ENCODE assay signal across 34 mouse cellular contexts in genomic region chr14:45506165-45506564, GRCm38 (mm10). TPM values are rescaled to one million over a fixed set of nuclear protein-coding genes. Genes with fewer than 3 reads are reported as not detected.
A peak's percentile ranks its signal among the peaks of the same experiment; 100 is the strongest.
DNase-seq lines count a peak whose midpoint lies in the region; ATAC-seq and TF ChIP-seq lines count a peak whose summit lies in the region.
"Had no signal": no experiment of that assay in that cellular context is flagged by ENCODE, and none has a peak within 500 bp of the region (broad histone marks: within the 10 kb centered on the region; RNA-seq: fewer than 3 reads in every experiment).

No protein-coding gene starts in this region.

- H3K4me1 ChIP-seq in embryonic facial prominence, embryonic 14.5 days (ENCODE audit: control insufficient read depth, insufficient read depth, low read length) = peaks cover 25% of the 10 kb centered on the region
- H3K4me1 ChIP-seq in embryonic facial prominence, embryonic 10.5 days = peaks cover 41% of the 10 kb centered on the region
- peaks cover 52% of the 10 kb centered on the region for H3K4me1 ChIP-seq in heart, embryonic 16.5 days (ENCODE audit: control insufficient read depth, insufficient read depth, low read length)
- H3K4me1 ChIP-seq in kidney, postnatal 0 days (replicated peaks; ENCODE audit: insufficient read depth, low read length) = peaks cover 45% of the 10 kb centered on the region
- H3K4me1 ChIP-seq in kidney, embryonic 14.5 days (ENCODE audit: control insufficient read depth, insufficient read depth, low read length) = peaks cover 16% of the 10 kb centered on the region
- peaks cover 71% of the 10 kb centered on the region for H3K4me1 ChIP-seq in E14TG2a.4 (replicated peaks; ENCODE audit: low read depth, low read length)

- TF ChIP-seq CTCF in kidney, postnatal 0 days (IDR thresholded peaks at IDR 0.05; ENCODE audit: low read depth) = no peak
- no peak for TF ChIP-seq CTCF in E14TG2a.4 (conservative IDR thresholded peaks at IDR 0.05; ENCODE audit: low read length)

- WGBS in embryonic facial prominence, embryonic 14.5 days = 84% methylated on average over 4 of the region's 4 CpGs
- WGBS in embryonic facial prominence, embryonic 10.5 days = 93% methylated on average over 4 of the region's 4 CpGs
- 87% methylated on average over 4 of the region's 4 CpGs for WGBS in heart, embryonic 16.5 days
- WGBS in kidney, postnatal 0 days = 78% methylated on average over 4 of the region's 4 CpGs
- WGBS in kidney, embryonic 14.5 days = 90% methylated on average over 4 of the region's 4 CpGs

- 0 out of 2 replicates have a peak, but pooled peaks cover 6% of the 10 kb centered on the region for H3K9me3 ChIP-seq in embryonic facial prominence, embryonic 14.5 days (ENCODE audit: control insufficient read depth, low read length)
- H3K9me3 ChIP-seq in embryonic facial prominence, embryonic 10.5 days = 0 out of 2 replicates have a peak, but pooled peaks cover 2% of the 10 kb centered on the region
- no peaks in the 10 kb centered on the region for H3K9me3 ChIP-seq in heart, embryonic 16.5 days (replicated peaks; ENCODE audit: control insufficient read depth, low read length)
- no peaks in the 10 kb centered on the region for H3K9me3 ChIP-seq in kidney, postnatal 0 days (replicated peaks; ENCODE audit: low read length)
- H3K9me3 ChIP-seq in kidney, embryonic 14.5 days (ENCODE audit: control insufficient read depth, low read length) = no peaks in the 10 kb centered on the region
- H3K9me3 ChIP-seq in E14TG2a.4 (ENCODE audit: low read length) = no peaks in the 10 kb centered on the region
- H3K9me3 ChIP-seq: embryonic facial prominence, embryonic 15.5 days; forebrain, embryonic 12.5 days; heart, embryonic 12.5 days; hindbrain, embryonic 10.5 days; hindbrain, embryonic 15.5 days; limb, embryonic 13.5 days had no signal

- no peak overlapping the region; the same call in 1 of the 2 replicates for H3K27ac ChIP-seq in embryonic facial prominence, embryonic 14.5 days (replicated peaks; ENCODE audit: low read depth, low read length)
- H3K27ac ChIP-seq in embryonic facial prominence, embryonic 10.5 days (replicated peaks) = no peak overlapping the region
- H3K27ac ChIP-seq in heart, embryonic 16.5 days (ENCODE audit: low read length) = peak overlapping the region; percentile 66
- H3K27ac ChIP-seq in kidney, postnatal 0 days = peak overlapping the region; percentile 36; the same call in 1 of the 2 replicates
- H3K27ac ChIP-seq in kidney, embryonic 14.5 days (ENCODE audit: low read depth, low read length) = no peak overlapping the region
- H3K27ac ChIP-seq: liver, embryonic 14.5 days had no signal

- no peak for ATAC-seq in embryonic facial prominence, embryonic 14.5 days (ENCODE audit: low read depth)
- ATAC-seq in heart, embryonic 16.5 days (replicated peaks; ENCODE audit: extremely low read depth, insufficient read depth, low FRiP score) = no peak
- no peak for ATAC-seq in kidney, postnatal 0 days (replicated peaks; ENCODE audit: low FRiP score, low read depth)
- ATAC-seq in kidney, embryonic 14.5 days (ENCODE audit: low FRiP score, low TSS enrichment) = no peak
- ATAC-seq: forebrain, postnatal 0 days; inflammation-experienced regulatory T-cells, adult 6 months; Patski had no signal

- peak; percentile 43 for DNase-seq in embryonic facial prominence, embryonic 14.5 days (ENCODE audit: low spot score)
- no peak for DNase-seq in embryonic facial prominence, embryonic 10.5 days (ENCODE audit: low spot score)
- no peak for DNase-seq in heart, postnatal 36 days
- DNase-seq in kidney, postnatal 0 days (ENCODE audit: low spot score) = no peak
- DNase-seq in ovary, postnatal 10 days (ENCODE audit: low spot score) = no peak
- DNase-seq: adrenal gland, postnatal 10 days; cerebellum, adult 11 months; cerebellum, adult 9-10 months; forebrain, postnatal 0 days; gastrocnemius, postnatal 10 days; kidney, postnatal 4 days; layer of hippocampus, adult 9-11 months; lung, adult 2 months; midbrain, embryonic 14.5 days; right cerebral cortex, postnatal 4 days; thymus, adult 18-20 months; thymus, postnatal 25 days had no signal

- H3K4me2 ChIP-seq in embryonic facial prominence, embryonic 14.5 days (ENCODE audit: low read depth, low read length) = no peak overlapping the region
- no peak overlapping the region for H3K4me2 ChIP-seq in heart, embryonic 16.5 days (ENCODE audit: low read depth, low read length)
- no peak overlapping the region for H3K4me2 ChIP-seq in kidney, postnatal 0 days (ENCODE audit: low read length)
- no peak overlapping the region for H3K4me2 ChIP-seq in kidney, embryonic 14.5 days (replicated peaks; ENCODE audit: low read depth, low read length)
- H3K4me2 ChIP-seq: embryonic facial prominence, embryonic 15.5 days; forebrain, embryonic 12.5 days; heart, embryonic 12.5 days; hindbrain, embryonic 15.5 days; limb, embryonic 13.5 days had no signal

- intact Hi-C loops in heart, postnatal 36 days (cut with DNase I) = no loop called here

- H3K27me3 ChIP-seq in embryonic facial prominence, embryonic 14.5 days (replicated peaks; ENCODE audit: control insufficient read depth, insufficient read depth, low read length) = no peaks in the 10 kb centered on the region
- no peaks in the 10 kb centered on the region for H3K27me3 ChIP-seq in embryonic facial prominence, embryonic 10.5 days (replicated peaks; ENCODE audit: low read depth, poor library complexity, severe bottlenecking)
- no peaks in the 10 kb centered on the region for H3K27me3 ChIP-seq in heart, embryonic 16.5 days (ENCODE audit: control insufficient read depth, insufficient read depth, low read length)
- no peaks in the 10 kb centered on the region for H3K27me3 ChIP-seq in kidney, postnatal 0 days (ENCODE audit: insufficient read depth, low read length)
- no peaks in the 10 kb centered on the region for H3K27me3 ChIP-seq in kidney, embryonic 14.5 days (ENCODE audit: control insufficient read depth, insufficient read depth, low read length)
- H3K27me3 ChIP-seq in E14TG2a.4 (ENCODE audit: insufficient read depth, low read length) = no peaks in the 10 kb centered on the region
- H3K27me3 ChIP-seq: CH12.LX; embryonic facial prominence, embryonic 15.5 days; forebrain, embryonic 12.5 days; heart, embryonic 12.5 days; hindbrain, embryonic 15.5 days; limb, embryonic 13.5 days; Patski had no signal

- H3K9ac ChIP-seq in embryonic facial prominence, embryonic 14.5 days (ENCODE audit: low read depth, low read length) = no peak overlapping the region
- H3K9ac ChIP-seq in heart, embryonic 16.5 days (ENCODE audit: low read length) = no peak overlapping the region
- no peak overlapping the region for H3K9ac ChIP-seq in kidney, postnatal 0 days (ENCODE audit: low read depth, low read length)
- H3K9ac ChIP-seq in kidney, embryonic 14.5 days (ENCODE audit: low read depth, low read length) = no peak overlapping the region
- H3K9ac ChIP-seq: embryonic facial prominence, embryonic 15.5 days; forebrain, embryonic 12.5 days; forebrain, postnatal 0 days; heart, embryonic 12.5 days; hindbrain, embryonic 15.5 days; limb, embryonic 13.5 days; liver, embryonic 14.5 days had no signal

- peaks cover 13% of the 10 kb centered on the region for H3K36me3 ChIP-seq in embryonic facial prominence, embryonic 14.5 days (ENCODE audit: control insufficient read depth, insufficient read depth, low read length)
- H3K36me3 ChIP-seq in embryonic facial prominence, embryonic 10.5 days (replicated peaks) = peaks cover 52% of the 10 kb centered on the region
- H3K36me3 ChIP-seq in heart, embryonic 16.5 days (ENCODE audit: control insufficient read depth, insufficient read depth) = peaks cover 12% of the 10 kb centered on the region; the same call in 1 of the 2 replicates
- peaks cover 13% of the 10 kb centered on the region for H3K36me3 ChIP-seq in kidney, postnatal 0 days (ENCODE audit: insufficient read depth, low read length)
- peaks cover 13% of the 10 kb centered on the region for H3K36me3 ChIP-seq in kidney, embryonic 14.5 days (ENCODE audit: control insufficient read depth, insufficient read depth, low read length)
- H3K36me3 ChIP-seq in E14TG2a.4 (ENCODE audit: insufficient read depth, low read length) = peaks cover 46% of the 10 kb centered on the region
- H3K36me3 ChIP-seq: hindbrain, embryonic 15.5 days had no signal

- no peak overlapping the region for H3K4me3 ChIP-seq in embryonic facial prominence, embryonic 14.5 days (ENCODE audit: low read depth, low read length)
- H3K4me3 ChIP-seq in embryonic facial prominence, embryonic 10.5 days = no peak overlapping the region
- no peak overlapping the region for H3K4me3 ChIP-seq in heart, embryonic 16.5 days (ENCODE audit: low read length)
- no peak overlapping the region for H3K4me3 ChIP-seq in kidney, postnatal 0 days (replicated peaks; ENCODE audit: low read depth, low read length)
- H3K4me3 ChIP-seq in kidney, embryonic 14.5 days (ENCODE audit: low read length) = no peak overlapping the region
- peak overlapping the region; percentile 37; the same call in 1 of the 2 replicates for H3K4me3 ChIP-seq in E14TG2a.4 (replicated peaks; ENCODE audit: low read length)
- H3K4me3 ChIP-seq: embryonic facial prominence, embryonic 15.5 days; forebrain, embryonic 12.5 days; heart, embryonic 12.5 days; hindbrain, embryonic 10.5 days; hindbrain, embryonic 15.5 days; limb, embryonic 13.5 days had no signal

RNA-seq across cellular contexts. Expression of gene Fermt2, which starts 23.8 kb away (rescaled TPM):
- 132 and 153 TPM in 2 replicates for polyA plus RNA-seq in embryonic facial prominence, embryonic 14.5 days (2014; fragmentation: Nextera tagmentation; extraction: Ambion mirVana)
- 83.7 and 99.7 TPM in 2 replicates for polyA plus RNA-seq in embryonic facial prominence, embryonic 10.5 days (2016; fragmentation: Nextera tagmentation; extraction: Ambion mirVana)
- polyA plus RNA-seq in heart, embryonic 16.5 days (2015; fragmentation: Nextera tagmentation; extraction: Ambion mirVana) = 228 and 229 TPM in 2 replicates
- total RNA-seq in heart, postnatal 36 days (2021) = 100 to 1,000 TPM; 272 to 292 TPM
- polyA plus RNA-seq in kidney, postnatal 0 days (2015; fragmentation: Nextera tagmentation; extraction: Ambion mirVana) = 216 and 226 TPM in 2 replicates
- polyA plus RNA-seq in kidney, embryonic 14.5 days (2014; fragmentation: Nextera tagmentation; extraction: Ambion mirVana) = 147 and 172 TPM in 2 replicates
- total RNA-seq: CH12.LX; common myeloid progenitor, adult 5-6 weeks; granulocyte monocyte progenitor cell, adult 5-6 weeks; MEL; monocyte, adult 5-6 weeks had no signal
- polyA plus RNA-seq: inflammation-experienced regulatory T-cells, adult 6 months had no signal

Comparison
In these comparisons a context has a peak if more than half of its experiments do, and no peak if none do; other contexts are left out.
1. H3K27ac ChIP-seq: peak in heart, embryonic 16.5 days (single experiment) and kidney, postnatal 0 days (single experiment); none in embryonic facial prominence, embryonic 14.5 days (single experiment), embryonic facial prominence, embryonic 10.5 days (single experiment) and kidney, embryonic 14.5 days (single experiment).